Mouse (Mus musculus) spleen, adult 2 months (tissue): ENCODE results near the gene Slc15a2.

Source experiments
- CTCF ChIP-seq: fragments of 200-500 bp; IDR thresholded peaks from 2 replicates; pipeline ENCODE4 v1.5.1; 2011; ENCODE audit warnings: mild to moderate bottlenecking, inconsistent platforms; ENCODE audit not compliant: insufficient read depth, insufficient read length, insufficient replicate concordance; ENCODE audit errors: extremely low read depth
- POLR2A ChIP-seq: fragments of 200-500 bp; IDR thresholded peaks from 2 replicates; pipeline ENCODE4 v1.6.1; 2011; ENCODE audit warnings: low read depth, low read length, inconsistent platforms

DNA sequence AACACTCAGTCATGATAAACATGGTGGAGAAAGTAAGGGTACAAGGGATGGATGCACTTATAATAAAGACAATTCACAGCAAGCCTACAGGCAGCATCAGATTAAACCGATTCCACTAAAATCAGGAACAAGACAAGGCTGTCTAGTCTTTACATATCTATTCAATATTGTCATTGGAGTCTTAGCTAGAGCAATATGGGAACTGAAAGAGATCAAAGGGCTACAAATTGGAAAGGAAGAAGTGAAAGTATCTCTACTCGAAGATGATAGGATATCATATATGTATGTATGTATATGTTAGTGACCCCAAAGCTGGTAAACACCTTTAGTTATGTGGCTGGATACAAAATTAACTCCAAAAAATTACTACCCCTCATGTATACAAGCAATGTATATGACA is 55.8 kb downstream of the Slc15a2 start:
- no peak for TF ChIP-seq CTCF
- no peak for TF ChIP-seq POLR2A
